Mouse (Mus musculus) bone marrow, adult 2 months (tissue): ENCODE measurements around the gene H2al1d.
"Not testable (repeated sequence)": the region's sequence is repeated elsewhere in the genome, so short reads cannot be mapped to it uniquely, and the experiment has no call there.

Experiments used
- CTCF ChIP-seq: fragments of 200-500 bp; IDR thresholded peaks from 2 replicates; pipeline ENCODE4 v1.5.1; 2011; ENCODE audit warnings: low read length, control low read depth; ENCODE audit not compliant: control insufficient read depth, insufficient read depth
- POLR2A ChIP-seq: fragments of 200-500 bp; IDR thresholded peaks from 2 replicates; pipeline ENCODE4 v1.6.1; 2011; ENCODE audit warnings: low read depth, mild to moderate bottlenecking, control low read depth, low read length, borderline replicate concordance; ENCODE audit not compliant: control insufficient read depth

DNA sequence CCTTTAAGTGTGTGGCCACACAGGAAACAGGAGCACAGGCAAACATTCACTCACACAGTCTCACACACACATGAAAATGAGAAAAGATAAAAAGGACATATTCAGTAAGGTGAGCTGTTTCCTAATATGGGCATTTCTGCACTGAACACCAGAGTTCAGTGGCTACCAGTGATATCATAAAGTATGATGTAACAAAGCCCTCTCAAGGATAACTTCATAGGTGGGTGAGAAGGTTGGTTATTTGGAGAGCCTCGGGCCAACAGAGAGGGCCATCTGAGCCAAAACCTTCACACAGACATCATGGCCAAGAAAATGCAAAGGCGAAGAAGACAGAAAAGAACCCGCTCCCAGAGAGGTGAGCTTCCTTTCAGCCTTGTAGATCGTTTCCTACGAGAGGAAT, 15.7 kb downstream of the H2al1d start, which contains the start of gene H2al1i:
- TF ChIP-seq POLR2A, CTCF: not testable (repeated sequence)
